Mouse (Mus musculus) heart, postnatal 0 days (tissue): ENCODE measurements around the gene Pard3.

Experiments
- CTCF ChIP-seq: IDR thresholded peaks from 2 replicates; pipeline ENCODE4 v1.5.1; 2016; ENCODE audit warnings: antibody characterized with exemption, control low read depth, low read depth
- EP300 ChIP-seq: IDR thresholded peaks from 2 replicates; pipeline ENCODE4 v1.6.1; 2016; ENCODE audit warnings: antibody characterized with exemption, low read depth

DNA sequence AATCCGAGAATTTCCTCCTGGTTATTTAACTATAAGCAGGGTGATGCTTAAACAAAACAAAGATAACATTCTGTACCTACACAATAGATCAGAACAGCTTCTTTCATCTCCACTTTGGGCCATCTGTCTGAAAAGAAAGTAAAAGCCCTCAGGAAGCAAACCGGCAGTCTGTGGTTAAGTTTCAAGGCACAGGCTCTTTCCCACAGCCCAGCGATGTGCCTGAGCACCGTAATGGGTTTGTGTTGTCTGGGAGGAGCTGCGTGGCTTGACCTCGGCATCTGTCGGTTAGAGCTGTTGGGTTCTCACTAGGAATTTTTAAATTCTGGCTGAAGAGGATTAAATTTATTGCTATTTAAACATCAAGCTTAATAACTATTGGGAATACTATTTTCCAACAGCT is 436.5 kb downstream of the Pard3 start:
- no peak for TF ChIP-seq CTCF
- no peak for TF ChIP-seq EP300
